Mouse (Mus musculus): ENCODE measurements at regions not wholly inside any gene's neighbourhood (a gene's known extent, or its start where the extent isn't known, plus 50 kb on each side); places are given as distances from the start of the nearest gene placed in this dataset.

DNA sequence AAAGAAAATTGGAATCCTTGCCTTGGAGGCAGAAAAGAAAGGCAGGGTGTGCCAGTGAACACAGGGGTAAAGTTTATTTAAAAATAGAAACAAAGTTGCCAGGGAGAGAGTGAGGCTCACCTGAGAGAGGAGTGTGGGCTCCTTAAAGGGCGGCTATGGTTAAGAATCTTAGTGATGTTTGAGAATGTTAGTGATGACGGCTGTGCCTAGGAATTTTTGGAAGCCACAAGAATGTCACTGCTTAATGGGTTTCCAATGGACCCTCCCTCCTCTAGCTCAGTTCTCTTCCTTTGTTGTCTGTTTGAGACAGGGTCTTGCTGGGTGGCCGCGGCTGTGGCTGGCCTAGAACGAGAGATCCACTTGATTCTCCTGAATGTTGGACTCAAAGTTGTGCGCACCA is 106.3 kb upstream of the Hs6st1 start:
- DNase-seq (ENCODE audit: low spot score) (no peak), ATAC-seq (replicated peaks; ENCODE audit: low FRiP score) (no peak)
- no peaks in the 10 kb centered on the region for H3K36me3 ChIP-seq (ENCODE audit: control insufficient read depth, insufficient read depth, low read length)
- no peak overlapping the region for H3K4me2 ChIP-seq
- no peaks in the 10 kb centered on the region; the same call in 1 of the 2 replicates for H3K9me3 ChIP-seq (ENCODE audit: control insufficient read depth, low read length)
- 63% methylated on average over 6 of the region's 6 CpGs for WGBS
- no peak overlapping the region for H3K4me3 ChIP-seq (ENCODE audit: low read depth, low read length)
- no peak overlapping the region for H3K27ac ChIP-seq (ENCODE audit: low read depth, low read length)
- H3K27me3 ChIP-seq (replicated peaks; ENCODE audit: control insufficient read depth, insufficient read depth, low read length) = no peaks in the 10 kb centered on the region
- no peaks in the 10 kb centered on the region for H3K4me1 ChIP-seq (replicated peaks; ENCODE audit: control insufficient read depth, insufficient read depth, low read length)
- H3K9ac ChIP-seq (ENCODE audit: low read depth, low read length) = no peak overlapping the region

DNA sequence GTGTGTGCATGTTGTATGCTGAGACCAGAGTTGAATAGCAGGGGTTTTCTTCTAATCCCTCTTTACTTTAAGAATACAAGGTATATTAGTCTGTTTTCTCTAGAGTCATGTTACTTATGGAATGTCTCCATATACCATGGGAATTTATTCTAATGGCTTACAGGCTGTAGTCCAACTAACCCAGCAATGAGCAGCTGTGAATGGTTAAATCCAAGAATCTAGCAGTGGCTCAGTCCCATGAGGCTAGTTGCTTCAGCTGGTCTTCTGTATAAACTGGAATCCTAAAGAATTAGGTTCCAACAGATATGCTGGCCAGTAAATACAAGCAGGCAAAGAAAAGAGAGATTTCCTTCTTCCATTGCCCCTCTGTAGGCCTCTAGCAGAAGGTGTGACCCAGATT is 99.7 kb upstream of the Hs6st1 start:
- Histone ChIP-seq H3K4me3 (ENCODE audit: low read depth, low read length) (no peak overlapping the region), H3K9me3 (ENCODE audit: control insufficient read depth, low read length) (no peaks in the 10 kb centered on the region; the same call in 1 of the 2 replicates), H3K9ac (ENCODE audit: low read depth, low read length) (no peak overlapping the region), H3K27ac (ENCODE audit: low read depth, low read length) (no peak overlapping the region), H3K4me2 (no peak overlapping the region), H3K36me3 (ENCODE audit: control insufficient read depth, insufficient read depth, low read length) (no peaks in the 10 kb centered on the region), H3K4me1 (replicated peaks; ENCODE audit: control insufficient read depth, insufficient read depth, low read length) (no peaks in the 10 kb centered on the region), H3K27me3 (replicated peaks; ENCODE audit: control insufficient read depth, insufficient read depth, low read length) (no peaks in the 10 kb centered on the region)
- DNase-seq (ENCODE audit: low spot score) (no peak), ATAC-seq (replicated peaks; ENCODE audit: low FRiP score) (no peak)

DNA sequence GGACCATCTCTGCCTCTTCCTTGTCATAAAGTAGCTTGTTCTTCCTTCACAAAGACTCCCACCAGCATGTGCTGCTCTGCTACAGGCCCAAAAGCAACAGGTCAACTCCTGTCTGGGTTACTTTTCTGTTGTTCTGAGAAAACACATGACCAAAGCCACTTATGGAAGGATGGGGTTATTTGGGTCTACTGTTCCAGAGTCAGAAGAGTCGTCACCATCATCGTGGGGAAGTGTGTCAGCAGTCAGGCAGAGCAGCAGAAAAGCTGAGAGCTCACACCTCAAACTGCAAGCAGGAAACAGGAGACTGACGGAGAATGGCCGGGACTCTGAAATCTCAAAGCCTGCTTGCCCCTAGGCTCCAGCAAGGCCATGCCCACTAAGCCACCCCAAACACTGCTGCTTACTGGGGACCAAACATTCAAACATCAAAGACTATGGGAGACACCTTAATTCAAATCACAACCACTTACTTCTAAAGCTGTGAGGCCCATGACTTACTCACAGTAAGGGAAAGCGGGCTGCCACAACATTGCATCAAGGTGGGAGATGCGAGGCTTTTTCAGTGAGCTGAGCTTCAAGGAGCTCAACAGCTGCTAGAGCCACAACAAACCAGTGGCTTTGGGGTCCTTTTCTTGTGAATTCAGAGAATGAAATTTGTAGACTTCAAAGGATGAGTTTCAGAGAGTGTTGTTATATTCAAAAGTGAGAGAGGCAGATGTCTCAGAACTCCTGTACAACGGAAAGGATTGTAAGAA is 96.6 kb upstream of the Hs6st1 start:
- ATAC-seq (replicated peaks; ENCODE audit: low FRiP score) (no peak), DNase-seq (ENCODE audit: low spot score) (no peak)
- Histone ChIP-seq H3K4me3 (ENCODE audit: low read depth, low read length) (no peak overlapping the region), H3K9me3 (ENCODE audit: control insufficient read depth, low read length) (no peaks in the 10 kb centered on the region), H3K9ac (ENCODE audit: low read depth, low read length) (no peak overlapping the region), H3K4me1 (replicated peaks; ENCODE audit: control insufficient read depth, insufficient read depth, low read length) (peaks cover 6% of the 10 kb centered on the region), H3K4me2 (no peak overlapping the region), H3K27me3 (replicated peaks; ENCODE audit: control insufficient read depth, insufficient read depth, low read length) (no peaks in the 10 kb centered on the region), H3K27ac (ENCODE audit: low read depth, low read length) (no peak overlapping the region), H3K36me3 (ENCODE audit: control insufficient read depth, insufficient read depth, low read length) (no peaks in the 10 kb centered on the region)
- 53% methylated on average over 7 of the region's 7 CpGs for WGBS

DNA sequence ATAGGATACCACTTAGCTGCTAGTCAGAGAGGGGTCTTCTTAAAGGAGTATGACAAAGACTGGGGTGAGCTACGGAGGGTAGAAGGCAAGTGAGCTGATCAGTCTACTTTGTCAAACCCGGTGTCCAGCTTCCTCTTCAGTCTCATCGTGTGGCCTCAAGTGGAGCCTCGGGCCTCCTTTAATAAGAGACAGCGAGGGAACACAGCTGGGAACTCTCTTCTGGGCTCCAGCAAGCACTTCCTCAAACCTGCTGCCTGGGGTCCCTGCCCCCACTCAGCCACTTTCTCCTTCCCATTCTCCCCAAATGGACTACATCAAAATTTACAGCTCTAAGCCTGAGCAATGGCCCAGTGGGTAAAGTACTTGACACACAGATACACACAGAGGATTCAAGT is 96.0 kb upstream of the Hs6st1 start:
- Histone ChIP-seq H3K27ac (ENCODE audit: low read depth, low read length) (no peak overlapping the region), H3K4me1 (replicated peaks; ENCODE audit: control insufficient read depth, insufficient read depth, low read length) (peaks cover 6% of the 10 kb centered on the region), H3K4me2 (no peak overlapping the region), H3K9ac (ENCODE audit: low read depth, low read length) (no peak overlapping the region), H3K36me3 (ENCODE audit: control insufficient read depth, insufficient read depth, low read length) (no peaks in the 10 kb centered on the region), H3K27me3 (replicated peaks; ENCODE audit: control insufficient read depth, insufficient read depth, low read length) (no peaks in the 10 kb centered on the region), H3K4me3 (ENCODE audit: low read depth, low read length) (no peak overlapping the region), H3K9me3 (ENCODE audit: control insufficient read depth, low read length) (no peaks in the 10 kb centered on the region)
- ATAC-seq (replicated peaks; ENCODE audit: low FRiP score) (no peak), DNase-seq (ENCODE audit: low spot score) (no peak)
- 29% methylated on average over 5 of the region's 5 CpGs for WGBS

DNA sequence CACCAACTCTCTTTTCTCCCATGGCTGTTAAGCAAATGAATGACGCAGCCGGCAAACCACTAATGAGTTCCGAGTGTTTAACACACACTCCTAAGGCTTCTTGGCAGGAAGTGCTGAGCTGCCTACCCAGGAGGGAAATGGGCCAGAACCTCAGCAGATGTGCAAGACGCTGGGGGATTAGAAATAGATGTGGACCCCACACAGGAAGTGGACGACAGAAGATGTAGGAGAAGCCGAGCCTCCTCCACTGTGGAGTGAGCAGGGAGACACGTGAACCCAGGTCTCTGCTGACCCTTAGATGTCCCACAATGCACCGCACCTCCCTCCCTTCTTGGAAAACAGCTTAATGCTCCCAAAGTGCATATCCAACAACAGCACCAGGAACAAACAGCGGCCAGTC is 94.8 kb upstream of the Hs6st1 start:
- Histone ChIP-seq H3K9me3 (ENCODE audit: control insufficient read depth, low read length) (no peaks in the 10 kb centered on the region), H3K4me1 (replicated peaks; ENCODE audit: control insufficient read depth, insufficient read depth, low read length) (peaks cover 6% of the 10 kb centered on the region), H3K36me3 (ENCODE audit: control insufficient read depth, insufficient read depth, low read length) (no peaks in the 10 kb centered on the region), H3K27me3 (replicated peaks; ENCODE audit: control insufficient read depth, insufficient read depth, low read length) (no peaks in the 10 kb centered on the region), H3K4me2 (no peak overlapping the region), H3K9ac (ENCODE audit: low read depth, low read length) (no peak overlapping the region), H3K4me3 (ENCODE audit: low read depth, low read length) (no peak overlapping the region), H3K27ac (ENCODE audit: low read depth, low read length) (no peak overlapping the region)
- DNase-seq (ENCODE audit: low spot score) = no peak
- WGBS = 56% methylated on average over 9 of the region's 9 CpGs
- no peak for ATAC-seq (replicated peaks; ENCODE audit: low FRiP score)

DNA sequence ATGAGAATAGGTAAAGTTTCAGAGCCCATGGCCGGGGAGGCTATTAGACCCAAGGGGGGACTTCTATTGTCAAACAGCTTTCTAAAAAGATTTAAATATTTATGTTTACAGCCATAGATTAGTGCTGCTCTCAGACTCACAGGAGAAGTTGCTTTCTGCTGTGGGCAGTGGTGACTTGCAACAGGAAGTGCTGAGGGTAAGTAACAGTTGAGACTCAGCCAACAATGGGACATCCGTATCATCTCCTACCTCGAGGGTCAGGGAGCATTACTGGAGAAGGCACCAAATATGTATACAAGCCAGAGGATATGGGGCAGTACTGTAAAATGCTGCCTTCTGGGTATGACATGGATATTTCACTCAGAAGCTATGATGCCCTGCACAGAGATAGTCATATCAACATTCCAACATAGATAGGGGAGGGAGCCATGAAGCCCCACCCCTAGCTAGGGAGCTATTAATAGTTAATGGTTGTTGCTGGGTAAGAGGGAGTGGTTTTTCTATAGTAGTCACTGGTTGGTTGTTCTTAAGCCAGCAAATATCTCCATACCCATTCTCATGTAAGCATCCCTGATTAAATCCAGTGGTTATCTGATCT is 92.5 kb upstream of the Hs6st1 start:
- Histone ChIP-seq H3K4me1 (replicated peaks; ENCODE audit: control insufficient read depth, insufficient read depth, low read length) (peaks cover 6% of the 10 kb centered on the region), H3K27ac (ENCODE audit: low read depth, low read length) (no peak overlapping the region), H3K9me3 (ENCODE audit: control insufficient read depth, low read length) (no peaks in the 10 kb centered on the region), H3K4me3 (ENCODE audit: low read depth, low read length) (no peak overlapping the region), H3K27me3 (replicated peaks; ENCODE audit: control insufficient read depth, insufficient read depth, low read length) (no peaks in the 10 kb centered on the region), H3K36me3 (ENCODE audit: control insufficient read depth, insufficient read depth, low read length) (no peaks in the 10 kb centered on the region), H3K9ac (ENCODE audit: low read depth, low read length) (no peak overlapping the region), H3K4me2 (peak overlapping the region; percentile 21; the same call in 1 of the 2 replicates)
- DNase-seq (ENCODE audit: low spot score) (no peak), ATAC-seq (replicated peaks; ENCODE audit: low FRiP score) (peak; percentile 85)
- 39% methylated on average over 3 of the region's 3 CpGs for WGBS

DNA sequence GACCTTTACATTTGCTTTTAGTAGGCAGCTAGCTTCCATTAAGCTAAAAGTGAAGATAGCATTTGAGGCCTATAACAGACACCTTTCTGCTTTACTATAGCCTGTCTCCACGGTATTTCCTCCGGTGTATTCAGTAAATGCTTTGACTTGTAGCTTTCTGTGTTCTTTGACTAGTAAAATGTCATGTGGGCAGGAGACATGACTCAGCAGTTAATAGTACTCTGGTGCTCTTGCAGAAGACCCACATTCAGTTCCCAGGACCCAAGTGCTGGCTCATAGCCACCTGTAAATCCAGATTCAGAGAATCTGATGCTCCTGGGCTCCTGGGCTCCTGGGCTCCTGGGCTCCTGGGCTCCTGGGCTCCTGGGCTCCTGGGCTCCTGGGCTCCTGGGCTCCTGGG is 91.7 kb upstream of the Hs6st1 start:
- Histone ChIP-seq H3K36me3 (ENCODE audit: control insufficient read depth, insufficient read depth, low read length) (no peaks in the 10 kb centered on the region), H3K4me1 (replicated peaks; ENCODE audit: control insufficient read depth, insufficient read depth, low read length) (peaks cover 6% of the 10 kb centered on the region), H3K27ac (ENCODE audit: low read depth, low read length) (no peak overlapping the region; the same call in 1 of the 2 replicates), H3K27me3 (replicated peaks; ENCODE audit: control insufficient read depth, insufficient read depth, low read length) (no peaks in the 10 kb centered on the region), H3K9me3 (ENCODE audit: control insufficient read depth, low read length) (no peaks in the 10 kb centered on the region), H3K4me2 (no peak overlapping the region), H3K9ac (ENCODE audit: low read depth, low read length) (no peak overlapping the region), H3K4me3 (ENCODE audit: low read depth, low read length) (no peak overlapping the region)
- ATAC-seq (replicated peaks; ENCODE audit: low FRiP score) (no peak), DNase-seq (ENCODE audit: low spot score) (no peak)
- 54% methylated on average over 2 of the region's 2 CpGs for WGBS

DNA sequence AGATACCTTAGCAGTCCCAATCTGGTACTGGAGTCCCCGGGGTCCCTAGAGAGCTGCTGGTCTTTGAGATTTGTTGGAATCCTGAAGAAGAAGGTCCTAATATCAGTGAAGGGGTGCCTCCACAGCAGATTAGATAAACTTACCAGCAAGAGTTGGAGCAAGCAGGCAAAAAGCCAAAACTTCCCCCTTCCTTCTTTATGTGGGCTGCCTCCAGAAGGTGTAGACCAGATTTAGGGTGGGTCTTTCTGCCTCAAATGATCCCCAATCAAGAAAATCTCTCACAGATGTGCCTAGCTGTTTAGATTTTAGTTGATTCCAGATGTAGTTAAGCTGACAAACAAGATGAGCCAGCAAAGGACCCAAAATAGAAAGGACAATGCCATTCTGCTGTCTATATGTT is 90.1 kb upstream of the Hs6st1 start:
- Histone ChIP-seq H3K4me1 (replicated peaks; ENCODE audit: control insufficient read depth, insufficient read depth, low read length) (peaks cover 6% of the 10 kb centered on the region), H3K9me3 (ENCODE audit: control insufficient read depth, low read length) (no peaks in the 10 kb centered on the region), H3K4me2 (no peak overlapping the region), H3K27ac (ENCODE audit: low read depth, low read length) (no peak overlapping the region), H3K36me3 (ENCODE audit: control insufficient read depth, insufficient read depth, low read length) (no peaks in the 10 kb centered on the region), H3K9ac (ENCODE audit: low read depth, low read length) (no peak overlapping the region), H3K4me3 (ENCODE audit: low read depth, low read length) (no peak overlapping the region), H3K27me3 (replicated peaks; ENCODE audit: control insufficient read depth, insufficient read depth, low read length) (no peaks in the 10 kb centered on the region)
- WGBS = 75% methylated on average over 1 of the region's 1 CpGs
- DNase-seq (ENCODE audit: low spot score) (no peak), ATAC-seq (replicated peaks; ENCODE audit: low FRiP score) (no peak)

DNA sequence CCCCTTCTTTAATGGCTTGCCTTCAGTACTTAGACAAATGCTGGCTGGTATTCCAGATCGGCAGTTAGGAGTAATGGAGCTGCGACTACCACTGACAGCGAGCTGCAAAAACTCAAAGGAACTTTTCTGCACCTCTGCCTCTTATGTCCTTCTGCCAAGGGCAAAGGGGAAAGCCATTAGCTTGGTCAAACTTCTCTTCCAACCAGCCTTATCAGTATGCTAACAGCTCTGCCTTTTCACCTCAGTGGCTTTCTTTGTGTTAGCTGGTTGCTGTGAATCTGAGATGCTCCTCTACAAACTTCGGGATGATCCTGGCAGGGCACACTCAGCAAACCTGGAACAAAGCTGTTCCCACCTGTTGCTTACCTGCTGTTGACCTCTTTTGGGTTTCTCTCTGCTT is 89.4 kb upstream of the Hs6st1 start:
- Histone ChIP-seq H3K27me3 (replicated peaks; ENCODE audit: control insufficient read depth, insufficient read depth, low read length) (no peaks in the 10 kb centered on the region), H3K27ac (ENCODE audit: low read depth, low read length) (no peak overlapping the region), H3K4me2 (no peak overlapping the region), H3K36me3 (ENCODE audit: control insufficient read depth, insufficient read depth, low read length) (no peaks in the 10 kb centered on the region), H3K9ac (ENCODE audit: low read depth, low read length) (no peak overlapping the region), H3K9me3 (ENCODE audit: control insufficient read depth, low read length) (no peaks in the 10 kb centered on the region), H3K4me1 (replicated peaks; ENCODE audit: control insufficient read depth, insufficient read depth, low read length) (peaks cover 6% of the 10 kb centered on the region), H3K4me3 (ENCODE audit: low read depth, low read length) (no peak overlapping the region)
- no peak for DNase-seq (ENCODE audit: low spot score)
- WGBS = 58% methylated on average over 4 of the region's 4 CpGs
- no peak for ATAC-seq (replicated peaks; ENCODE audit: low FRiP score)
